Mouse (Mus musculus) heart, embryonic 12.5 days (tissue): ENCODE measurements around the gene Psg22. TPM values are rescaled to one million over a fixed set of nuclear protein-coding genes. Genes with fewer than 3 reads are reported as not detected.
A peak's percentile ranks its signal among the peaks of the same experiment; 100 is the strongest.
"Not testable (repeated sequence)": the region's sequence is repeated elsewhere in the genome, so short reads cannot be mapped to it uniquely, and the experiment has no call there.

Experiments
- ATAC-seq: fragments of 200-750 bp; cut with Nextera tagmentation; 2 replicates; pipeline ENCODE4 v1.8.0; 2017; ENCODE audit warnings: moderate TSS enrichment, moderate library complexity; ENCODE audit not compliant: insufficient number of reproducible peaks, low FRiP score
- H3K27ac ChIP-seq: fragments of 300-500 bp; sonication (generic); 2 replicates; pipeline ENCODE4 v1.5.1; 2016; ENCODE audit warnings: mild to moderate bottlenecking, moderate library complexity; ENCODE audit not compliant: poor library complexity, severe bottlenecking
- H3K27me3 ChIP-seq: fragments of 300-500 bp; sonication (generic); replicated peaks from 2 replicates; pipeline ENCODE4 v1.6.1; 2016; ENCODE audit warnings: mild to moderate bottlenecking, moderate library complexity
- H3K36me3 ChIP-seq: fragments of 300-500 bp; sonication (generic); 2 replicates; pipeline ENCODE4 v1.6.1; 2016; ENCODE audit warnings: mild to moderate bottlenecking, moderate library complexity
- H3K4me1 ChIP-seq: fragments of 300-500 bp; sonication (generic); replicated peaks from 2 replicates; pipeline ENCODE4 v1.6.1; 2016; ENCODE audit warnings: mild to moderate bottlenecking
- H3K4me2 ChIP-seq: fragments of 300-500 bp; sonication (generic); 2 replicates; pipeline ENCODE4 v1.6.1; 2016; ENCODE audit warnings: mild to moderate bottlenecking, moderate library complexity
- H3K4me3 ChIP-seq: fragments of 300-500 bp; sonication (generic); 2 replicates; pipeline ENCODE4 v1.5.1; 2016; ENCODE audit warnings: mild to moderate bottlenecking
- H3K9ac ChIP-seq: fragments of 300-500 bp; sonication (generic); 2 replicates; pipeline ENCODE4 v1.6.1; 2016; ENCODE audit warnings: mild to moderate bottlenecking, moderate library complexity
- H3K9me3 ChIP-seq: fragments of 300-500 bp; sonication (generic); replicated peaks from 2 replicates; pipeline ENCODE4 v1.6.1; 2016; ENCODE audit warnings: mild to moderate bottlenecking, moderate library complexity
- WGBS: fragments of 180-500 bp; shearing (Covaris S2); methylation state at CpG from one replicate; pipeline ENCODE4 v1.1.7; 2016; 5-methylcytosine and 5-hydroxymethylcytosine counted together
- polyA plus RNA-seq: library from polyadenylated mRNA; unstranded; fragments of >200 nt; fragmentation: Nextera tagmentation; extraction: Ambion mirVana; gene quantifications from 2 replicates; pipeline ENCODE4 v1.2.1, GENCODE M21; 2016

The Psg22 gene
- polyA plus RNA-seq = not detected in 2 replicates

GRCm38 (mm10) chr7:18717790-18718189 is at the start of gene Psg22:
Gene Psg22 (plus strand): TSS chr7:18718090.
- Histone ChIP-seq H3K27me3 (no peaks in the 10 kb centered on the region), H3K9me3 (peaks cover 4% of the 10 kb centered on the region; the same call in 1 of the 2 replicates), H3K36me3 (no peaks in the 10 kb centered on the region), H3K4me2 (no peak within 1 kb of the TSS), H3K27ac (no peak within 1 kb of the TSS), H3K9ac (no peak within 1 kb of the TSS), H3K4me3 (no peak within 1 kb of the TSS), H3K4me1 (peaks cover 4% of the 10 kb centered on the region; the same call in 1 of the 2 replicates)
- 37% methylated on average over 2 of the region's 2 CpGs for WGBS
- ATAC-seq = no peak

- Histone ChIP-seq H3K27me3 (no peaks in the 10 kb centered on the region), H3K9me3 (peaks cover 5% of the 10 kb centered on the region; the same call in 1 of the 2 replicates), H3K27ac (no peak overlapping the region), H3K36me3 (no peaks in the 10 kb centered on the region), H3K9ac (no peak overlapping the region), H3K4me1 (no peaks in the 10 kb centered on the region), H3K4me2 (no peak overlapping the region), H3K4me3 (no peak overlapping the region)
- 39% methylated on average over 2 of the region's 2 CpGs for WGBS
- ATAC-seq = no peak
Observed at GRCm38 (mm10) chr7:18679772-18680171, 38.1 kb upstream of the Psg22 start.

- H3K9me3 ChIP-seq = no peaks in the 10 kb centered on the region
- no peak overlapping the region for H3K27ac ChIP-seq
- no peaks in the 10 kb centered on the region for H3K27me3 ChIP-seq
- no peak overlapping the region for H3K9ac ChIP-seq
- H3K36me3 ChIP-seq = no peaks in the 10 kb centered on the region
- H3K4me1 ChIP-seq = no peaks in the 10 kb centered on the region
- ATAC-seq = no peak
- H3K4me2 ChIP-seq = no peak overlapping the region
- no peak overlapping the region for H3K4me3 ChIP-seq
Observed at GRCm38 (mm10) chr7:18685586-18685985, 32.3 kb upstream of the Psg22 start.

GRCm38 (mm10) chr7:18686085-18686484 is 31.8 kb upstream of the Psg22 start, which contains the start of gene Psg20:
Gene Psg20 (minus strand): TSS chr7:18686185.
- no peak for ATAC-seq
- 56% methylated on average over 2 of the region's 2 CpGs for WGBS
- Histone ChIP-seq H3K9me3 (no peaks in the 10 kb centered on the region), H3K4me3 (no peak within 1 kb of the TSS), H3K27me3 (no peaks in the 10 kb centered on the region), H3K27ac (no peak within 1 kb of the TSS), H3K36me3 (no peaks in the 10 kb centered on the region), H3K4me1 (no peaks in the 10 kb centered on the region), H3K4me2 (no peak within 1 kb of the TSS), H3K9ac (no peak within 1 kb of the TSS)

GRCm38 (mm10) chr7:18710331-18710730 is 7.6 kb upstream of the Psg22 start:
- H3K4me2 ChIP-seq, H3K27me3 ChIP-seq, H3K4me1 ChIP-seq, H3K4me3 ChIP-seq, H3K9ac ChIP-seq, H3K36me3 ChIP-seq, ATAC-seq, H3K27ac ChIP-seq, H3K9me3 ChIP-seq: not testable (repeated sequence)
- 68% methylated on average over 4 of the region's 4 CpGs for WGBS

GRCm38 (mm10) chr7:18710846-18711245 is 7.0 kb upstream of the Psg22 start:
- Histone ChIP-seq H3K4me2 (no peak overlapping the region), H3K9ac (no peak overlapping the region), H3K36me3 (no peaks in the 10 kb centered on the region), H3K27ac (no peak overlapping the region), H3K27me3 (no peaks in the 10 kb centered on the region), H3K9me3 (peaks cover 4% of the 10 kb centered on the region; the same call in 1 of the 2 replicates), H3K4me3 (no peak overlapping the region), H3K4me1 (0 out of 2 replicates have a peak, but pooled peaks cover under 1% of the 10 kb centered on the region)
- ATAC-seq = no peak
- 50% methylated on average over 1 of the region's 1 CpGs for WGBS

GRCm38 (mm10) chr7:18715546-18715945 is 2.3 kb upstream of the Psg22 start:
- Histone ChIP-seq H3K36me3 (no peaks in the 10 kb centered on the region), H3K27ac (peak overlapping the region; percentile 28; the same call in 1 of the 2 replicates), H3K4me1 (peaks cover 4% of the 10 kb centered on the region; the same call in 1 of the 2 replicates), H3K9me3 (peaks cover 4% of the 10 kb centered on the region; the same call in 1 of the 2 replicates), H3K4me2 (no peak overlapping the region), H3K27me3 (no peaks in the 10 kb centered on the region), H3K4me3 (no peak overlapping the region), H3K9ac (no peak overlapping the region)
- ATAC-seq = peak; percentile 51; the same call in 1 of the 2 replicates
- 64% methylated on average over 4 of the region's 4 CpGs for WGBS

- Histone ChIP-seq H3K9me3 (no peaks in the 10 kb centered on the region), H3K36me3 (no peaks in the 10 kb centered on the region), H3K27me3 (no peaks in the 10 kb centered on the region), H3K4me2 (no peak overlapping the region), H3K9ac (no peak overlapping the region), H3K4me1 (no peaks in the 10 kb centered on the region), H3K4me3 (no peak overlapping the region), H3K27ac (no peak overlapping the region)
- ATAC-seq = no peak
- WGBS = 76% methylated on average over 6 of the region's 6 CpGs
Observed at GRCm38 (mm10) chr7:18724001-18724400, 6.1 kb downstream of the Psg22 start.

- H3K27ac ChIP-seq, H3K4me1 ChIP-seq, H3K9me3 ChIP-seq, ATAC-seq, H3K9ac ChIP-seq, H3K4me2 ChIP-seq, H3K36me3 ChIP-seq, H3K4me3 ChIP-seq, H3K27me3 ChIP-seq: not testable (repeated sequence)
Observed at GRCm38 (mm10) chr7:18725931-18726330, 8.0 kb downstream of the Psg22 start.

- no peaks in the 10 kb centered on the region for H3K4me1 ChIP-seq
- H3K27me3 ChIP-seq = no peaks in the 10 kb centered on the region
- no peak overlapping the region for H3K4me3 ChIP-seq
- no peak for ATAC-seq
- no peak overlapping the region for H3K9ac ChIP-seq
- 73% methylated on average over 1 of the region's 1 CpGs for WGBS
- H3K27ac ChIP-seq = no peak overlapping the region
- H3K9me3 ChIP-seq = no peaks in the 10 kb centered on the region
- H3K36me3 ChIP-seq = no peaks in the 10 kb centered on the region
- H3K4me2 ChIP-seq = no peak overlapping the region
Observed at GRCm38 (mm10) chr7:18728391-18728790, 10.5 kb downstream of the Psg22 start.

- H3K4me1 ChIP-seq = no peaks in the 10 kb centered on the region
Observed at GRCm38 (mm10) chr7:18733111-18733510, 15.2 kb downstream of the Psg22 start.

GRCm38 (mm10) chr7:18734451-18734850 is 16.6 kb downstream of the Psg22 start:
- H3K9me3 ChIP-seq = no peaks in the 10 kb centered on the region
- H3K4me1 ChIP-seq = no peaks in the 10 kb centered on the region
- H3K4me2 ChIP-seq = no peak overlapping the region
- H3K27ac ChIP-seq = no peak overlapping the region
- WGBS = 70% methylated on average over 1 of the region's 1 CpGs
- no peak overlapping the region for H3K9ac ChIP-seq
- no peaks in the 10 kb centered on the region for H3K36me3 ChIP-seq
- no peak for ATAC-seq
- no peaks in the 10 kb centered on the region for H3K27me3 ChIP-seq
- H3K4me3 ChIP-seq = no peak overlapping the region

More at GRCm38 (mm10) chr7:18733111-18733510, 15.2 kb downstream of the Psg22 start:
- H3K27ac ChIP-seq = no peak overlapping the region
- H3K9ac ChIP-seq = no peak overlapping the region
- no peak for ATAC-seq
- no peak overlapping the region for H3K4me3 ChIP-seq
- no peaks in the 10 kb centered on the region for H3K36me3 ChIP-seq
- no peaks in the 10 kb centered on the region for H3K27me3 ChIP-seq
- no peaks in the 10 kb centered on the region for H3K9me3 ChIP-seq
- H3K4me2 ChIP-seq = no peak overlapping the region
